Mouse (Mus musculus) T-cell, adult 66 days (primary cell): ENCODE measurements around the gene Nup54. TPM values are rescaled to one million over a fixed set of nuclear protein-coding genes. Genes with fewer than 3 reads are reported as not detected.

ENCODE experiments used
- total RNA-seq, 2 experiments: library from RNA; stranded (reverse); gene quantifications; 3 replicates in 1 of 2; 4 replicates in 1 of 2; pipeline ENCODE4 v1.2.4; 2023

The Nup54 gene
- 10 to 100 TPM; 49.9 to 60.1 TPM for total RNA-seq

DNA sequence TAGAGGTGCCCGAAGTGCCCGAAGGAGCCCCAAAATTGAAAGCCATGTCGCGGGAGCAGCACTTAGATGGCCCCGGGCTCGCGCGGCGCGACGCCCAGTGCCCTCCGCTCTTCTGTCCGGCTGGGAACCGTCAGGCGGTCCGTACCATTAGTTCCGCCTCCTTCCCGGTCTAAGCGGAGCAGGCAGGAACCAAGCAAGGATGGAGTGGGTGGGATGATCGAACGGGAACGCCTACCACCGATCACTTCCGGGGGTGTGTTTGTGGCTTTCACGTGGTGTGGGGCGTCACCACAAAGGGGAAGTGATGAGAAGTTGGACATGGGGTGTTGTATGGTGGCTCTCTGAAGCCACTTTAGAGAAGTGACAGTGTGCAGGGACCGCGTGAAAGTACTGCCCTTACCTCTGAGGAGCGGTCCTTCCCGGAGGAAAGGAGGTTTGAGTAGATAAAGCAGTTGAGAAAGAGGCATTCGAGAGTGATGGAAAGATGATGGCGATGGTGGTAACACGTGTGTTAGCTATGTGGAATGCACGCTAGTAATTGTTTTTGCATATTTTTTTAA lies at the start of gene Nup54:
Nup54 (minus strand) TSS at position 195 of the 560 bp plus-strand sequence.

Other genes starting within 250 kb of the Nup54 start
- not detected for gene U90926, start 219.8 kb downstream of the Nup54 start, total RNA-seq
- under 1 TPM in 1 of 2 experiments, not detected in 1; 0.18 TPM for gene Ppef2, start 178.9 kb downstream of the Nup54 start, total RNA-seq
- gene Naaa, start 157.0 kb downstream of the Nup54 start, total RNA-seq = 1 to 10 TPM; 6.4 to 7.4 TPM
- 10 to 100 TPM; 69.2 to 76.7 TPM for gene Sdad1, start 124.7 kb downstream of the Nup54 start, total RNA-seq
- gene Cxcl9, start 107.1 kb downstream of the Nup54 start, total RNA-seq = 1 to 10 TPM in 1 of 2 experiments, under 1 TPM in 1; 0.74 to 1.3 TPM
- not detected for gene Art3, start 103.4 kb downstream of the Nup54 start, total RNA-seq
- 1 to 10 TPM; 1.6 to 2.7 TPM for gene Cxcl10, start 86.3 kb downstream of the Nup54 start, total RNA-seq
- 10 to 100 TPM; 40.5 to 48.1 TPM for gene Scarb2, start 71.6 kb upstream of the Nup54 start, total RNA-seq
- not detected for gene Fam47e, start 119.8 kb upstream of the Nup54 start, total RNA-seq
- not detected for gene Stbd1, start 167.8 kb upstream of the Nup54 start, total RNA-seq
- not detected for gene Ccdc158, start 240.1 kb upstream of the Nup54 start, total RNA-seq
- gene Shroom3, start 248.2 kb upstream of the Nup54 start, total RNA-seq = not detected